Mouse (Mus musculus) macrophage (primary cell): Measurements from ENCODE around the gene Sar1a. TPM values are rescaled to one million over a fixed set of nuclear protein-coding genes. Genes with fewer than 3 reads are reported as not detected.

ENCODE experiments used
- H3K27ac ChIP-seq: fragments of 350-480 bp; formaldehyde crosslinking; 2 replicates; pipeline ENCODE4 v1.9.0; 2021
- H3K36me3 ChIP-seq: fragments of 350-480 bp; formaldehyde crosslinking; 2 replicates; pipeline ENCODE4 v1.9.0; 2021; ENCODE audit errors: inconsistent target
- H3K4me3 ChIP-seq: fragments of 350-480 bp; formaldehyde crosslinking; 2 replicates; pipeline ENCODE4 v1.9.0; 2021; ENCODE audit errors: inconsistent target
- H3K79me2 ChIP-seq: fragments of 350-480 bp; formaldehyde crosslinking; 2 replicates; pipeline ENCODE4 v1.9.0; 2021; ENCODE audit errors: inconsistent target
- WGBS: methylation state at CpG from one replicate; pipeline ENCODE4 v1.1.7; 2026; ENCODE audit warnings: inconsistent platforms; ENCODE audit not compliant: missing documents; 5-methylcytosine and 5-hydroxymethylcytosine counted together
- polyA plus RNA-seq: library from polyadenylated mRNA; stranded (reverse); fragments of 250-400 nt; gene quantifications from 3 replicates; pipeline ENCODE4 v1.2.4, GENCODE M21; 2018; ENCODE audit warnings: inconsistent platforms
- total RNA-seq, 78 experiments: library from RNA; depleted of rRNA; stranded (reverse); fragments of 250-400 nt; gene quantifications; 1 replicate in 9 of 78; 2 replicates in 24 of 78; 3 replicates in 43 of 78; 4 replicates in 2 of 78; pipeline ENCODE4 v1.2.4; 2018; ENCODE audit warnings: inconsistent platforms in 56 of 78

The Sar1a gene
- 100 to 1,000 TPM in 21 of 26 experiments, 10 to 100 TPM in 5; 81.2 to 210 (median 128) TPM for total RNA-seq (2018; cell fraction: chromatin; rRNA removed)
- 10 to 100 TPM; 65.7 to 88.2 (median 75.5) TPM for total RNA-seq (2018; cell fraction: cytosol; rRNA removed)
- 100 to 1,000 TPM in 18 of 26 experiments, 10 to 100 TPM in 8; 75.3 to 163 (median 113) TPM for total RNA-seq (2018; cell fraction: nucleus; rRNA removed)
- polyA plus RNA-seq: 78.1 to 97.0 TPM (median 84.0 TPM) in 3 replicates

GRCm38 (mm10) chr10:61680015-61680913 lies at the start of gene Sar1a:
Gene Sar1a, plus strand, starts transcription at chr10:61680299.
- Histone ChIP-seq H3K79me2 (peaks cover 49% of the 10 kb centered on the region), H3K36me3 (no peaks in the 10 kb centered on the region), H3K27ac (peak within 1 kb of the TSS; percentile 29), H3K4me3 (peak within 1 kb of the TSS; percentile 96)
- WGBS: under 1% methylated on average over 80 of the region's 84 CpGs

GRCm38 (mm10) chr10:61632445-61632844 lies 47.7 kb upstream of the Sar1a start:
- no peak overlapping the region for H3K27ac ChIP-seq
- no peaks in the 10 kb centered on the region for H3K36me3 ChIP-seq
- H3K4me3 ChIP-seq: no peak overlapping the region
- H3K79me2 ChIP-seq: no peaks in the 10 kb centered on the region
- 16% methylated on average over 10 of the region's 10 CpGs for WGBS

GRCm38 (mm10) chr10:61637055-61637454 lies 43.0 kb upstream of the Sar1a start:
- Histone ChIP-seq H3K79me2 (no peaks in the 10 kb centered on the region), H3K36me3 (no peaks in the 10 kb centered on the region), H3K4me3 (no peak overlapping the region), H3K27ac (no peak overlapping the region)
- WGBS: 68% methylated on average over 7 of the region's 7 CpGs

GRCm38 (mm10) chr10:61640363-61640762 lies 39.7 kb upstream of the Sar1a start:
- 82% methylated on average over 4 of the region's 4 CpGs for WGBS
- Histone ChIP-seq H3K79me2 (no peaks in the 10 kb centered on the region), H3K36me3 (no peaks in the 10 kb centered on the region), H3K4me3 (no peak overlapping the region), H3K27ac (no peak overlapping the region)

GRCm38 (mm10) chr10:61646557-61646956 lies 33.5 kb upstream of the Sar1a start:
- 99% methylated on average over 7 of the region's 7 CpGs for WGBS
- H3K79me2 ChIP-seq: no peaks in the 10 kb centered on the region
- H3K4me3 ChIP-seq: no peak overlapping the region
- H3K36me3 ChIP-seq: no peaks in the 10 kb centered on the region
- no peak overlapping the region for H3K27ac ChIP-seq

GRCm38 (mm10) chr10:61647790-61648736 lies 32.0 kb upstream of the Sar1a start, which contains the start of gene Ppa1:
Gene Ppa1, plus strand, starts transcription at chr10:61648552.
- Histone ChIP-seq H3K27ac (no peak within 1 kb of the TSS), H3K36me3 (no peaks in the 10 kb centered on the region), H3K4me3 (peak within 1 kb of the TSS; percentile 81), H3K79me2 (no peaks in the 10 kb centered on the region)
- 4% methylated on average over 40 of the region's 50 CpGs for WGBS

GRCm38 (mm10) chr10:61648737-61649645 lies 31.1 kb upstream of the Sar1a start:
- H3K36me3 ChIP-seq: no peaks in the 10 kb centered on the region
- H3K79me2 ChIP-seq: no peaks in the 10 kb centered on the region
- H3K27ac ChIP-seq: no peak overlapping the region
- 3% methylated on average over 47 of the region's 49 CpGs for WGBS
- H3K4me3 ChIP-seq: peak overlapping the region; percentile 81

- Histone ChIP-seq H3K4me3 (no peak overlapping the region), H3K36me3 (no peaks in the 10 kb centered on the region), H3K27ac (no peak overlapping the region), H3K79me2 (no peaks in the 10 kb centered on the region)
- 93% methylated on average over 4 of the region's 4 CpGs for WGBS
Measured at GRCm38 (mm10) chr10:61654105-61654504, 26.0 kb upstream of the Sar1a start.

GRCm38 (mm10) chr10:61654691-61655090 lies 25.4 kb upstream of the Sar1a start:
- Histone ChIP-seq H3K36me3 (no peaks in the 10 kb centered on the region), H3K27ac (no peak overlapping the region), H3K79me2 (no peaks in the 10 kb centered on the region), H3K4me3 (no peak overlapping the region)
- 46% methylated on average over 7 of the region's 7 CpGs for WGBS

GRCm38 (mm10) chr10:61655188-61655587 lies 24.9 kb upstream of the Sar1a start:
- Histone ChIP-seq H3K36me3 (no peaks in the 10 kb centered on the region), H3K27ac (no peak overlapping the region), H3K4me3 (no peak overlapping the region), H3K79me2 (no peaks in the 10 kb centered on the region)
- WGBS: 90% methylated on average over 3 of the region's 3 CpGs

- Histone ChIP-seq H3K4me3 (no peak overlapping the region), H3K27ac (no peak overlapping the region), H3K36me3 (no peaks in the 10 kb centered on the region), H3K79me2 (no peaks in the 10 kb centered on the region)
- 93% methylated on average over 18 of the region's 18 CpGs for WGBS
Measured at GRCm38 (mm10) chr10:61656928-61657882, 22.9 kb upstream of the Sar1a start.

GRCm38 (mm10) chr10:61657985-61658384 lies 22.1 kb upstream of the Sar1a start:
- WGBS: 100% methylated on average over 1 of the region's 4 CpGs
- Histone ChIP-seq H3K4me3 (no peak overlapping the region), H3K79me2 (no peaks in the 10 kb centered on the region), H3K36me3 (no peaks in the 10 kb centered on the region), H3K27ac (no peak overlapping the region)

- 74% methylated on average over 8 of the region's 8 CpGs for WGBS
Measured at GRCm38 (mm10) chr10:61661887-61662286, 18.2 kb upstream of the Sar1a start.

More at GRCm38 (mm10) chr10:61661887-61662286, 18.2 kb upstream of the Sar1a start:
- no peaks in the 10 kb centered on the region for H3K79me2 ChIP-seq
- H3K4me3 ChIP-seq: no peak overlapping the region
- H3K27ac ChIP-seq: no peak overlapping the region
- no peaks in the 10 kb centered on the region for H3K36me3 ChIP-seq
